Mouse (Mus musculus): Measurements from ENCODE around the gene Smc5. TPM values are rescaled to one million over a fixed set of nuclear protein-coding genes. Genes with fewer than 3 reads are reported as not detected.

The Smc5 gene
- polyA plus RNA-seq, 1 experiment, result 25.2 TPM

DNA sequence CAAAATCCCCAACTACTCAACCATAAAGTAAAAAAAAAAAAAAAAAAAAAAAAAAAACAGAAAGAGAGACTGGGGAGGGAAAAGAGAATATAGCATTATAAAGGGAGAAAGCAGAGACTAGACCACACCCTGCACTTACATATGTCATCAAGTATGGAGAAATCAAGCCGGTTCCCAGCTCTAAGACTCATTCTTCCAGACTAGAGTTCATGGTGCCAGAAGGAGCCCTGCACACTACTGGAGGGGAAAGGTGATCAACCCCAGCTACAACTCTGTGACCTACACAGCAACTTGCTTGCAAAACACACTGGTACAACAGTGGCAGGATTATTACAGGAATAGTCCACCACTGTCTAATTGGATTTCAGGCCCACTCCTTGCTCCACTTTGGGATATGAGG is 84.0 kb downstream of the Smc5 start:
- no peak for DNase-seq (ENCODE audit: low spot score)

DNA sequence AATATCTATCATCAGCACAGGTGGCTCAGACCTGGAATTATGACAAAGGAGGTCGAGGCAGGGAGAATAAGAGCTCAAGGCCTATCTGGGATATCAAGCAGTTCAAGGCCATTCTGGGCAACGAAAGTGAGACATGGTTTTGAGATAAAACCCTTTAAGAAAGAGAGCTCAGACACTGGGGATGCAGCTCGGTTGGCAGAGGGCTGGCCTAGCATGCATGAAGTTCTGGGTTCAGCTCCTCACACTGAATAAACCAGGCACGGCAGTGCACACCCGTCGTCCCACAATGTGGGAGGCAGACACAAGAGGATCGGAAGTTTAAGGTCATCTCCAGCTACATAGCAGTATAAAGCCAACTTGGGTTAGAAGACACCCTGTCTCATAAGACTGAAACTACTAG is 84.7 kb downstream of the Smc5 start:
- no peak for DNase-seq (ENCODE audit: low spot score)

DNA sequence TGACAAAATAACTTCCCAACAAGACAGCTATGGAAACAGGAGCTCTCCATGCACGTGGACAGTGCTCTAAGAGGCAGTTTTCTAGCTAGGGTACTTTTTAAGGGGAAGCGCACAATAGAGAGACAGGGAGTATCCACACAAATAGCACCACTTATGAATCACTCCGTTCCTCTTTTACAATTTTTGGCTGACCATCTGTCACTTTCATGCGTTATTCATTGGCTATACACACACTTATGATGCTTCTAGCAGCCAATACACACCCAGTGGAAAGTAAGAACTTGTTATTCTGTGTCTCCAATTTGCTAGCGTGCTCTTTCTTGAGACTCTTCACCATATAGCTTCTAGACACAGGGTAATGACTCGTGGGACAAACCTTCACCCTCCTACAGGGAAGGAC is 86.0 kb downstream of the Smc5 start:
- DNase-seq (ENCODE audit: low spot score), result no peak

DNA sequence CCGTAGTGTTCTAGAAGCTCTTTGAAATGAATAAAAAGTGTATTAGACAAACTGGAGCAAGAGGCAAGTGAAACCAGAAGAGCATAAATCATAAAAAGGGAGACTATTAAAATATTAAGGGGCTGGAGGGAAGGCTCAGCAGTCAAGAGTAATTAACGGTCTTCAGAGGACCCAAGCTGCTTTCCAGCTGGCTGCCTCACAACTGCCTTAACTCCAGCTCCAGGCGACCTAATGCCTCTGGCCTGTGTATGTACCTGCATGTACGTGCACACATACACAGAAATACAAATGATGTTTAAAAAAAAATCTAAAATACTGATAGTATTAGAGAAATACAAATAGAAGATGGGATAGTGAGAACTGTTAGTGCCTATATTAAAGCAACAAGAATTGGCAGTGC is 89.6 kb downstream of the Smc5 start:
- no peak for DNase-seq (ENCODE audit: low spot score)

DNA sequence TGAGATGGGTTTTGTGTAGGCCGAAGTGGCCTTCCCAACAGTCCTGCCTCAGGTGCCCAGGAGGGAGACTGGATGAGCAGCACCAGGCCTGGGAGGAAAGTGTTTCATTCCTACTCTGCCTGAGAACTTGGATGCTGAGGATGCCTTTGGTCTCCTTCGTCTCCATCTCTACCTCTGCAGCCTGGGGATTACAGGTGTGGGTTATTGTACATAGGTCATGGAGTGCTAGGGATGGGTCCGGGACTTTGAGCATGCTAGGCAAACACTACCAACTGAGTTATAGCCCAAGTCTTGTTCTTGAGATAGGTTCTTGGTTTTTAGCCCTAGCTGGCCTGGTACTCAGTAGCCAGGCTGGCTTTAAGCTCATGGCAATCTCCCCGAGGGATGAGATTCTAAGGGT is 90.2 kb downstream of the Smc5 start:
- DNase-seq (ENCODE audit: low spot score), result no peak

DNA sequence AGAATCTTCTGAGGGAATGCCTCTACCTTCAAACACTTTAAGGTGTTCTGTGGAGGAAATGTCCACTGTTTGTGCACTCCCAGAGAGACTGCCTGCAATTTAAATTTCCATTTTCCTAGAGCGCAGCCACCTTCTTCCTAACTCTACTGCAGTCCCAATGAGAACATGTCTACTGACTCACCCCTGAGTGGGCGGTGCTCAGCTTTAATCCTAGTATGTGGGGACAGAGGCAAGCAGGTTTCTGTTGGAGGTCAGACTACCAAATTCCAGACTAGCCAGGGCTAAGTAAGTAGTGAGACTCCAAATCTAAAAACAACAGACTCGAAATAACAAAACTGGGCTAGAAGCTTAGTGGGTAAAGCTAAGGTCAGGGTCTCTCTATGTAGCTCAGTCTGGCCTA is 95.2 kb downstream of the Smc5 start:
- no peak for DNase-seq (ENCODE audit: low spot score)

DNA sequence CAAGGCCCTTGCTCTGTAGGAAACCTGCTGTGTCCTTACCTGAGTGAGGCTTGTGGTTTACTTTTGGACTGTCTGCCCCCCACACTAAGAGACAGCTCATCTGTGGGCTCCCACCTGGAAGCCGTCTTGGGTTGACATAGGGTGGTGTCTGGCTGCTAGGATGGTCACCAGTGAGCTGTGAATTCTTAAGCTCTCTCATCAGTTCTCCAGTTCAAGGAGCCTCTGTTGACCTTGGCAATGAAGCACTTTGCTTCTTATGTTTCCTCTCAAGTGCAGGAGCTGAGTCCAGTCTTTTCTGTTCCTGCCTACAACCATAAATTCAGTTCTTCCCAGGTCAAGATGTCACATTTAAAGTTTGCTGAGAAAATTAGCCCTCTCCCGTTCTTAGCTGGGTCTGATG is 98.2 kb downstream of the Smc5 start:
- no peak for DNase-seq (ENCODE audit: low spot score)

DNA sequence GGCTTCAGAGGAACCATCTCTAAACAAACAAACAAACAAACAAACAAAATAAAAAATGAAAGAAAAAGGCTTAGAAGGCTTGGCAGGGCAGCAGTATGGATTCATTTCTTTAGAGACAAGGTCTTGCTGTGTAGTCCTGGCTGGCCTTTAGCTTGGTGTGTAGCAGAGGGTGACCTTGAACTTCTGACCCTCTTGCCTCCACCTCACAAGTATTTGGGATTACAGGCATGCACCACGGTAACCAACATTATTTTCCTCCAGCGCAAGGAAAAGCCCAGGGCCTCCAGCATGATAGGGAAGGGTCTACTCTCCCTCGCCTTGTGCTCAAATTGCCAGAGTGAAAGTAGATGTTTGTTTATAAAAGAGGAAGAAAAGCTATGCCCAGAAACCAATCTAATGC is 98.6 kb downstream of the Smc5 start:
- no peak for DNase-seq (ENCODE audit: low spot score)

DNA sequence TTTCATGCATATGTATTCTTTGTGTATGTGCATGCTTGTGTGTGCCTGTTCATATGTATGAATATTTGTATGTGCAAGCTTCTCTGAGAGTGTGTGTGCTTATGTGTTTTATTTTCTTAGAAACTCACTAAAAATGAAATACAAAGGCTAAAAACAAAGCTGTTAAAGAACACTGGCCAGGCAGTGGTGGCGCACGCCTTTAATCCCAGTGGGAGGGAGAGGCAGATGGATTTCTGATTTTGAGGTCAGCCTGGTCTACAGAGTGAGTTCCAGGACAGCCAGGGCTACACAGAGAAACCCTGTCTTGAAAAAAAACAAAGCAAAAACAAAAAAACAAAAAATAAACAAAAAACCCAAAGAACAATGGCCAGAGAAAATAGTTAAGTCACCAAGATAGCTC is 102.6 kb downstream of the Smc5 start:
- no peak for DNase-seq (ENCODE audit: low spot score)

DNA sequence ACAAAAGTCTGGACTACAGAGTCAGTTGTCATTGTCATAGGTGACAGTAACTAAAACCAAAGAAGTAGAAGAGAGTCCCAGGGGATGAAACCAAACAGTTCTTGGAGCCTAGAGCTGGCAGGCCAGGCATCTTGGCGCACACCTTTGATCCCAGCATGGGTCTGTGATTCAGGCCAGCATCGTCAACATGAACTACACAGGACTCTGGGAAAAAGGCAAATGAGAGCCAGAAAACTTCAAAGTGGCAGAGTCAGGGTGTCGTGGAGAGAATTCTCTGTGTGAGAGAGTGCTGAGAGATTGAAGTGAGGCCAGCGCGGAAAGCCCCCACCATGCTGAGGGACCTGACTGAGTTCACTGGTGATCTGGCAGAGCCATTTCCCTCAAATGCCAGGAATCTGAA is 103.2 kb downstream of the Smc5 start:
- no peak for DNase-seq (ENCODE audit: low spot score)

DNA sequence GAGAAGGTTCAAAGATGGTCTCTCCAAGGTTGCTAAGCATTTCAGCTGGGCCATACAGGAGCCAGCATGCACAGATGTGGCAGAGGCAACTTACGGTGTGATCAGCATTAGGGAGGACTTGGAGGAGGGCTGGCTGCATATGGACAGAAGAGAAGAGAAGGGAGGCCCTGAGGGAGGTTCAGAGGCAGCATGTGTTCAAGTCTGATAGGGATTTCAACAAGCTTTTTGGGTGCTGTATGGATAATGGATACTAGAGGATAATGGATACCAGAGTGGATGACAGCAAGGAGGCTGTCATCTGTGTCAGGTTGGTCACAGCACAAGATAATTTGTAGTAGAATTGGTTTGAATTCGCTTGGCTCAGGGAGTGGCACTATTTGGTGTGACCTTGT is 104.0 kb downstream of the Smc5 start:
- no peak for DNase-seq (ENCODE audit: low spot score)

DNA sequence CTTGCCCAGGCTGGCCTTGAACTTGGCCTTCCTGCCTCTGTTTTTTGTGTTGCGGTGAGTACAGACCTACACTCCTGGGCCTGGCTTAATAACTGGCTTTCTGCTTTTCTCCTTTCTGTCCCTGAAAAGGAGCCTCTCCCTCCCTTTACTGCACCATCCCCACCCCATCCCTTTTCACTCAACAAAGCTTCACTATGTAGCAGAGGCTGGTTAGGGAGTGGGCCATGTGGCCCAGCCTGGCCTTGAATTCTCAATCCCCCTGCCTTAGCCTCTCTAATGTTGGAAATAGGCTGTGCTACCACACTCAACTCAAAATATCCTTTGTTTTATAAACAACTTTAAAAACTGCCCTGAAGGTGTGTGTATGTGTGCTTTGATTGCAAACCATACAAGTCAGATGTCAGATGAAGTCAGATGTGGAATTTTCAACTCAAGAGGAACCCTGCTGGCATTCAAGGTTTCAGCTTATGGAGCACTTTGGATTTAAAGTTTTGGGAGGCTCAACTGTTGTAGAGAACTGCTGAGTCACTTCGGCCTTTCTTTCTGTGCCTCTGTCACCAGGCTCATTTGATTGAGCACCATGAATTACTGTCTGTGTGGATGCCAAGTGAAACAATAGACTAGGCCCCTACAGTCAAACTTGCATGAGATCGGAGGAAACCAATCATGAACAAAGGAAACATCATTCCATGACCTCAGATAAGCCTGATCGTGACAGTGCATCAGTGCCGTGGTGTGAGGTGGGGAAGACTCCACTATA is 104.6 kb downstream of the Smc5 start:
- DNase-seq (ENCODE audit: low spot score), result no peak

DNA sequence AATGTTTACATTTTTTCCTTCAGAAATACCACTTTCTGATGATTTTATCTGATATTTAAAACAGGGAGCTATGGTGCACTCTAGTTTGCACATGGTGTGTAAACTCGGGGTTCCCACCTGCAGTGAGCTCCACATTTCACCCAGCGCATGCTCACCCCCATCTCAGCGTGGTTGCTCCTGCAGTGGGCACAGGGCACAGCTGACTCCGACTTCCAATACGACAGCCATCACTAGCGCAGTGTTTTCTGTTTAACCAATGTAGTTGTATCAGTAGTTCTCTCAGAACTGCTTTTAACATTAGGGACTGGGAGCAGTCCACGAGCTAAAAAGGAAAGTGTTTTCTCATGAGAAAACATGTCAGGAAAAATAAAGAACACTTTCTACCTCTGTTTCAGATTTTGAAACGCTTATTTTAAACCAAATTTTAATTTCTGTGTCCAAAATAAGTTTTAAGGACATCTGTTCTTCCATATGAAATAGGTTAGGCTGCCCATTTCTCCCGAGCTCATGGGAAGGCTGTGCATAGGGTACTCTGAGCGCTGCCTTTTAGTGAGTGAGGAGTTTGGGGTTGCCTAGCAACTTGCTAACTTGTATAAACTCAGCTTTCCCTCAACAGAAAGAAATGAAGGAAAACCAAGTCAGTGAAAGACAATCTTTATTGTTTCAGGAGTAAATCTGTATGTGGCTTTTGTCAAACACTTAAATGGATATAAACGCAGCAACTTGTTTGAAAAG is 107.0 kb downstream of the Smc5 start:
- no peak for DNase-seq (ENCODE audit: low spot score)

DNA sequence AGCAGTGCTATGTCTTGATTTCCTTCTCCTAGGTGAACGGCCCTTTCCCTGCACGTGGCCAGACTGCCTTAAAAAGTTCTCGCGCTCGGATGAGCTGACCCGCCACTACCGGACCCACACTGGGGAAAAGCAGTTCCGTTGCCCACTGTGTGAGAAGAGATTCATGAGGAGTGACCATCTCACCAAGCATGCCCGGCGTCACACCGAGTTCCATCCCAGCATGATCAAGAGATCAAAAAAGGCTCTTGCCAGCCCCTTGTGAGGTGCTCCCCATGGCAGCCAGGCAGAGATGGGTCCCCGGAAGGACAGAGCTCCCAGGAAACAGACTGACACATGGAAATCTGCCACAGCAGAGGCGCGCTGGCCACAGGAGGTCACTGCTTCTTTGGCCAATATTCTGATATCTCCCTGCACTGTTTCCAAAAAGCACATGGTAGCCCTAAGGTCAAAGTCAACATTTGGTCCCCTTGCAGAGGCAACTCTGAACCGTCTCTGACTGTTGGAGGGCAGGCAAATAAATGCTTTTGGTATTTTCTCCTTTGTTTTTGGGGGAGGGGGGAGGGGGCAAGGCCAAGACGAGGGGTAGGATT is 109.0 kb downstream of the Smc5 start:
- DNase-seq (ENCODE audit: low spot score), result no peak

DNA sequence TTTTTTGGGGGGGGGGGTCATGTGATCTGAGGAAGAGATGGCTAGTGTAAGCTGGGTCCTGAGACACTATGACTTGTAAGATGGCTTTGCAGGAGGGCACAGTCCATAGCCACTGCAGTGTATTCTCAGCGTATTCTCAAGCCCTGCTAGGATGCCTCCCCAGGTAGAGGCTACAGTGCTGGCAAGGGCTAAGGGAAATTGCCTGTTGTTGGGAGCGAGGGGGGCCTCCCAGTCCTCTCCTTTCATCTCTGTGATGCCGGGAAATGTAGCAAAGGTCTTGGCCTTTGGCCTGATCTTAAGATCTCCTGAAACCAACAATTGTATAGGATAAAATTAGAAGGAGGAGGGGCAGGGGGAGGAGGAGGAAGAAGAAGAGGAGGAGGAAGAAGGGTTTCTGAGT is 110.3 kb downstream of the Smc5 start:
- no peak for DNase-seq (ENCODE audit: low spot score)

DNA sequence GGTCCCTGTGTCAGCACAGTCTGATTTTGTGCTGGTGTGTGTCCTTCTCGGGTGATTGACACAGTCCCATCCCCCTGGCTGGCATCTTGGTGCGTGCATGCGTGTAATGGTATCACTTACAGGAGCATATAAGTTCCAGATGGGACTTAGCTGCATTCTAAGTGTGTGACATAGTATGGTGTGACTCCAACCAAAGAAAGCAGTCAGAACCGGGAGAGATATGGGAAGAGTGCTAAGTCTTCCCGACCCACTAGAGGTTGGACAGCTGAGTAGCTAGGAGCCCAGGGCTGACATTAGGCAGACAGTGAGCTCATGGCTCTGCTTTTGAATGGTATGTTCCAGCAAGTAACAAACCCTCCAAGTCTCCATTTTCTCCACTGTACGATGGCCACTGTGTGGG is 110.8 kb downstream of the Smc5 start:
- no peak for DNase-seq (ENCODE audit: low spot score)

DNA sequence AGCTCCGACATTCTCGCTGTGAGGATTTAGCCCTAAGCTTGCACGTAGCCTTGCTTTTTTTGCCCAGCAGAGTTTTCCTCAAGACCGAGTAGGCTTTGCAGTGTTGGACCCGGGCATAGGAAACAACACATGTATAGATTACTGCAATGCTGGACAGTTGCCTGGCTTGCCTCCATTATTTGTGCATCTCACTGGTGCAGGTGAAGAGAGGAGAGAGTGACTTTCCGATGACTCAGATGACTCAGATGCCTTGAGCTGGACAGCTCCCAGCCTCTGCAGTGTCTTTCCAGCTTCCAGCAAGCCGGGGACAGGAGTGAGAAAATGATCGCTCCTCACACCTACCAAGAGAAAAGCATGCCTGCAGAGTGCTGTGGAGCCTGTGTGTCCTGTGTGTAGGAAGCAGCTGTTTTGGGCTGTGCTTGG is 111.3 kb downstream of the Smc5 start:
- DNase-seq (ENCODE audit: low spot score), result no peak

DNA sequence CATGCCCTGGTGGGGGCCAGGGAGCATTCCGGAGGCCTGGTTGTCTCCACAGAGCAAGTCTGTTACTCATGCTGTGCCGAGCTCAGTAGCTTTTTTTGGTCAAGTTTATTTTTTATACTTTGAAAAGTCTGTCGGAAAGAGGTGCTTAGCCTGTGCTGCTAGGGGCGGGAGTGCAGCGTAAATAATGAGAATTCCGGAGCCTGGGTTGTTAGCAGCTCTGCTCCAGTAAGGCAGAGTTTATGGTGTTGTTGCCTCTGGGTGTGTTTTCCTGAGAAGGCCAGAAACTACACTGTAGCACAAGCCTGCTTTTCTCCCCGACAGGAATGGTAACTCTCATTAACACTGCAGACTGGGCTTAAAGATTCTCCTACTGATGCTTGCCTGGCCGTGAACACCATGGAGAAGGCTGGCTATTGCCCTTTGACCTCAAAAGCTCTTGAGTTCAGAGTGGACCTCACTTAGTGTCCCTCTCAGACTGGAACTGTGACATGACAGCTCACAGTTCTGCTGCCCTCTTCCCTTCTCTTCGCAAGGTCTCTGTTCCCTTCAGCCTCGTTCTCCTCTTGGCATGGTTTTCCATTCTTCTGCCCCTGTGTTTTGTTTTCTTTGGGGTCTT is 113.8 kb downstream of the Smc5 start:
- DNase-seq (ENCODE audit: low spot score), result no peak

Other genes with a start within 250 kb of the Smc5 start
- 58.6 and 73.7 TPM in 2 replicates for gene Klf9, start 132.7 kb downstream of the Smc5 start, polyA plus RNA-seq (2012; rRNA removed)
- 19.0 and 26.0 TPM in 2 replicates for gene Mamdc2, start 174.5 kb upstream of the Smc5 start, polyA plus RNA-seq (2012; rRNA removed)